Mouse (Mus musculus) R1 (cell line): ENCODE data around the gene Hspb1.

ENCODE experiments used
- DNase-seq: peaks from one replicate; pipeline ENCODE4 v3.0.0-alpha.2; 2018; ENCODE audit warnings: low read depth, low spot score

The Hspb1 gene

DNA sequence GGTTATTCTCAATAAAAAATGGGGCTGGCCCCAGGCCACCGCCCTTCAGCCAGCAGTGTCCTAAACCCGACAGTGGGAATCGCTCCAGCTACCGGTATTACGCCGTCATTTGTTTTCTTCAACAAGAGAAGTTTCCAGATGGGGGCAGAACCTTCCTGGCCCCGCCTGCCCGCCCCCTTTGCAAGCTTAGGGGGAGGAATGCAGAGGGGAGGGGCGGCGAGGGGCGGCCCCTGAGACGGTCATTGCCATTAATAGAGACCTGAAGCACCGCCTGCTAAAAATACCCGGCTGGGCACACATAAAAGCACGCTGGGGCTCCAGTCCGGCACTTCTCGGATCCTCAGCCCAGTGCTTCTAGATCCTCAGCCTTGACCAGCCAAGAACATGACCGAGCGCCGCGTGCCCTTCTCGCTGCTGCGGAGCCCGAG is at the start of gene Hspb1:
TSS of gene Hspb1 (plus strand) at position 245 of the 428 bp plus-strand sequence.
- peak; percentile 99 for DNase-seq

DNA sequence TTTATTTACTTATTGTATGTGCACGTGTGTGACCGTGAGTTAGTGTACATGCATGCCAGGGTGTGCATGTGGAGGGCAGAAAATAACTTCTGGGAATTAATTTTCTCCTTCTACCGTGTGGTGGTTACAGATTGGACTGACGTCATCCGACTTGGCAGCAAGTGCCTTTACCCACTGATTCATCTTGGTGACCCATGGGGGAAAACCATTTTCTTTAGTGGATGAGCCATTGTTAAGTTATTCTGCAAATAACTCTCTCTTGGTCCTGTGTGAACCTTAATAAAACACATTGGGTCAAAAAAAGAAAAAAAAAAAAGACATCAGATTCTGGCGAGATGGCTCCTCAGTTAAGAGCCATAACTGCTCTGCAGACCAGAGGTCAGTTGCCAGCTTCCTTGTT is 46.1 kb upstream of the Hspb1 start:
- no peak for DNase-seq

DNA sequence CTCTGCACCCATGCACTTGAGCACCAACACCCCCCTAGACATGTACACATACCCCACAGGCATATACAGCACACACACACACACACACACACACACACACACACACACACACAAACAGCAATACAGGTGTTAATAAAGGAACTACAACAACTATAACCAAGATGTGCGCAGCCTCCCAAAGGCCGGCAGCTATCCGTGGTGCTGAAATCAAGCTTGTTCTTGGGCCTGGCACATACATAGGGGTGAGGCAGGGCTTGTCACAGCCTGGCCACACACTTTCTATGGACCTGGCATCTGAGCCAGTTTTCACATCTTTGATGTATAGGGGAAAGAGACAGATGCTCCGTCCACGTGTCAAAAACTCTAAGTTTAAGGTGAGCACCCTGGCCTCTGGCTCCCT is 44.3 kb upstream of the Hspb1 start:
- DNase-seq, result peak; percentile 60

GRCm38 (mm10) chr5:135845676-135846320 is 41.9 kb upstream of the Hspb1 start:
- no peak for DNase-seq

DNA sequence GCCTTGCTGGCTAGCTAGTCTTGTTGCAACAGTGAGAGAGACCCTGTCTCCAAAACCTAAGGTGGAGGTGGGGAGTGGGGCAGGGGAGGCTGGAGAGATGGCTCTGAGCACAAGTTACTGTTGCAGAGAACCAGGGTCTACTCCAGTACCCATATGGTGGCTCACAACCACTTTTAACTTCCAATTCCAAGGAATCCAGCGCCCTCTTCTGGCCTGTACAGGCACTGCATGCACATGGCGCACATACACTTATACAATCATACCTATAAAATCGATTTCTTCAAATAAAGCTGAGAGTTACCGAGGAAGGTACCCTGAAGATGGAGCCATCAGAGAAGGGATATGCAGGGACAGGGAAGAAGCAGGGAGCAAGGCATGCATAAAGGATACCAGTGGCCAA is 40.3 kb upstream of the Hspb1 start:
- peak; percentile 73 for DNase-seq

DNA sequence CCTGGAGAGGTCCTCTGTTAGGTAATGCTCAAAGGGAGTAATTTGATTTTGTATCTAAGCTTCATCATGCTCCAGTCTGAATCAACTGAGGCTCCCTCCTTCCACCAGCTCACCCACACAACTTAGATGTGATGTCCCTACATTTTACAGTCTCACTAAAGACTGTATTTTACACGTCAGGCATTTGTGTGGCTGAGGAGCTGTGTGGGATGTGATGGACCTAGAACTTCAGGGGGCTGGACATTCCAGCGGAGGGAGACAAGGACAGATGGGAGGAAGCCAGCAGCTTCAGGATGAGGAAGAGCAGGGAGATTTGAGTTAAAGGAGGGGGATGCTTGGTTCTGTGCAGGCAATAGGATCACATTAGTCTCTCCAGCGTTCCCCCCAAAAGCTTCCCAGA is 39.8 kb upstream of the Hspb1 start:
- no peak for DNase-seq

GRCm38 (mm10) chr5:135851024-135851423 is 36.7 kb upstream of the Hspb1 start:
- peak; percentile 67 for DNase-seq

GRCm38 (mm10) chr5:135851481-135851880 is 36.2 kb upstream of the Hspb1 start:
- DNase-seq, result no peak

GRCm38 (mm10) chr5:135852421-135852820 is 35.3 kb upstream of the Hspb1 start:
- peak; percentile 84 for DNase-seq

- DNase-seq, result no peak
Measured at GRCm38 (mm10) chr5:135853731-135854130, 34.0 kb upstream of the Hspb1 start.

DNA sequence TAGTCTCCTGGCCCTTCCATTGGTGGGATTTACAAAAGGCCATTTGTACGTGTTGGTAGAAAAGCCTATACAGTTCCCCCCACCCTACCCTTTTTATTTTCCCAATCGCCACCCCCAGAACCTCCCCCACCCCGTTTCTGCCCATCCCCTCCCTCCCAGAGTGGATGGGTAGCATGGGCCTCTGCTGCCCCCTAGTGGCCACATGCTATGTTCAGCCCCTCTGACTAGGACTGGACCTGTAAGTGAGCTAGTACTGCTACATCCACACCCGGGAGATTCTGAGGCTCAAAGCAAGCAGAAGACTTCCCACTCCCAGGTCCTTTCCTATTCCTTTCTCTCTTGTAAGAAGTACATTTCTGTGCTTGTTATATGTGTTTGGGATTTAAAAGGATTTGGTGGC is 32.6 kb upstream of the Hspb1 start:
- DNase-seq, result peak; percentile 69

DNA sequence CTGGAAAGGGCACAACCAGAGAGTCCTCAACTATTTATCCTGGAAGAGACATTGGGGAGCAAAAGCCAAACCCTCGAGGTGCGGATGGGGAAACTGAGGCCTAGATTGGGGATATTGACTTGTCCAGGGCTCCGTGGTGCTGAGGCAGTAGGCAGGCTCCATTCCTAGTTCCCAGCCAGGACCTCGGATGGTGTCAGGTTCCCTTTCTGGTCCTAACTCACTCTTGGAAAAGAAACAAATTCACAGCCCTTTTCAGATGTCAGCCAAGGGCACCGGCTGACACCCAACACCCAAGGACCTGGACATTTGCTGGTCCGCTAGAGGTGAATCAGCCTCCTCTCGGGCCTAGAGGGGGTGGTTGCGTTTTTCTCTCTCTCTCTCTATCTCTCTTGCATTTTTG is 21.1 kb upstream of the Hspb1 start:
- no peak for DNase-seq

DNA sequence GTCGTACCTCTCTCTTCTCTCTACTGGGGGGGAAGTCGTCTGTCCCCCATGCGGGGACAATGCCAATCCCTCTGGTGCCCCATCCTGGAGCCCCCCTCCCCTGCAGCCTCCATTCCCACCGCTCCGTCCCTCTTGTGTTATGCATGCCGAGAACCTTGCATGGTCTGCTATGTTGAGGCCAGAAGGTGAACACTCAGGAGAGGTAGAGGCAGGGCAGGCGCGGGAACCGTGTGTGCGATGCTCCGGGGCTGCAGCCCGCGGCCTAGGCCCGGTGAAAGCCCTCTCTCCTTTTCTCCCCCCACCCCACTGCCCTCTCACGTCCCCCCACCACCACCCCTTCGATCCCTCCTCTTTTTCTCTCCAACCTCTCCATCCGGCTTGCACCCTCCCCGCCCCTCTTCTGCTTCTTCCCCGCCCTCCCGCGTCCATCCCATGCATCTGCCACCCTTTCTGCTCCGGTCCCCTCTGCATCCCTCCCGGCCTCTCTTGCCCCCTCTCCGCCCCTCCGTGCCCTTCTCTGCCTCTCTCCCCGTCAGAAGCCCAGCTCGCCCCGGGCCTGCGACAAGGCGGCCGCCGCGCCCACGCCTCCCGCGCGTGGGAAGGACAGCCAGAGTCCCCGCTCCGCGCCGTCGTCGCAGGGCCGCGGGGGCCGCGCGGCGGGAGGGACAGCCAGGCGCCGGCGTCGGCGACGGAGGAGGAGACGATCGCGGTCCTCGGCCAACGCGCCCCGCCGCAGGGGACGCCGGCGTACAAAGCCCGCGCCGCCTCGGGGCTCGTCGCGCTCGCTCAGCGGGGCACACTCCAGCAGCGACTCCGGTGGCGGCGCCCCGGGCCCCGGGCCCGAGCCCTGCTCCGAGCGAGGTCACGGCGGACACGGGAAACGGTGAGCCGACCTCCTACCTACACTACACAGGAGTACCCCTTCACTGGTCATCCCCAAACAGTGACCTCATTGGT is 19.8 kb upstream of the Hspb1 start:
- no peak for DNase-seq

DNA sequence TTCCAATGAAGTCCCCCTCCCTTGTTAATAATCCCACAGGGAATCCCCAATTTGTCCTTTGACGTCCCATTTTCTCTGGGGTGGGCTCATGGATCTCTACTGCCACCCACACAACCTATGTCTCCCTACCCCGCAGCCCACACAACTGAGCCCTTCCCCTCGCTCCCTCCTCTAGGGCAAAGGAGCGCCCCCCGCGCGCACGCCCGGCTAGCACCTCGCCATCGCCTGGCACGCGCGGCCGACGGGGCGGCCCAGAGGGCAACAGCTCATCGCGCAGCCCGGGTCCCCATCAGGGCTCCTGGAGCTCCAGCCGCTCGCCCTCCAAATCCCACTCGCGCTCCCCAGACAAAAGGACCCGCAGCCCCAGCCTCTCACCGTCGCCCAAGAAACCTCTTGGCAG is 19.1 kb upstream of the Hspb1 start:
- no peak for DNase-seq

DNA sequence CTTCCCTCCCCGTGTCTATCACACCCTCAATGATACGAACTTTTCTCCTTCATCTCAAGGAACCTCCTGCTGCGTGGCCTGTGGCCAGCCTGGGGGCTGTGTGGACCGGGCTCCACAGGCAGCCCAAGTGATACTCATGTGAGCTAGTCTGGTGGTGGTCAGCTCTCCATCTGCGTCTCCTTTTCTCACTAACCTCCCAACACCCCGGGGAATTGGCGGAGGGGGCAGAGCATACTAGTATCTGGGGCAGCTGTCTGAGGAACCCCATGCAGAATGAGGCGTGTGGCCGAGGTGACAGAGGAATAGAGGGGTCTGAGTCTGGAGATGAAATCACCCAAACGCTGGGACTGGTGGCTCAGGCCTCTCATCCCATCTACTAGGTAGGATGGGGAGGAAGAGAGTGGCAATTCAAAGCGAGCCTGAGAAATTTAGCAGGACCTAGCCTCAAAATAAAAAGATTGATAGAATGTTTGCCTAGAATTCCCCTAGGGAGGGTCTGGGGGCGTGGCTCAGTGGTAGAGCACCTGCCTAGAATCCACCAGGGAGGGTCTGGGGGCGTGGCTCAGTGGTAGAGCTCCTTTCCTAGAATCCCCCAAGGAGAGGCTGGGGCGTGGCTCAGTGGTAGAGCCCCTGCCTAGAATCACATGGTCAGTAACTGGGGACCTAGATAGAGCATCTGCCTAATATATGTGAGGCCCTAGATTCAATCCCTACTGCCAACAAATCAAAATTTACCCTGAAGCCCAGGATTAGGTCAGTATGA is 17.9 kb upstream of the Hspb1 start:
- peak; percentile 56 for DNase-seq

DNA sequence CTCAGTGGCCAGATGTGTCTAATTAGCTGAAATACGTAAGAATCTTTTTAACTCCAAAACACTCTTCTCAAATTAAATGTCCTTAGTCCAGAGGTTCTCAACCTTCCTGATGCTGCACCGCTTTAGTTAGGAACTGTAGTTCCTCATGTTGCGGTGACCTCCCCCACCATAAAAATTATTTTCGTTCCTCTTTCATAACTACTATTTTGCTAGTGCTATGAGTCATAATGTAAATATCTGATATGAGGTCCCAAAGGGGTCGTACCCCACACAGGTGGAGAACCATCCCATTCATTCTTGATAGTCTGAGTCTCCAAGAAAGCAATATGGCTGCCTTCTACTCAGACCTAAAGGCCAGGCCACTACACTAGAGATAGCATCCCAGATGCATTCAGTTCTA is 17.2 kb upstream of the Hspb1 start:
- no peak for DNase-seq

GRCm38 (mm10) chr5:135872996-135873395 is 14.7 kb upstream of the Hspb1 start:
- peak; percentile 46 for DNase-seq

GRCm38 (mm10) chr5:135873753-135874152 is 14.0 kb upstream of the Hspb1 start:
- DNase-seq, result peak; percentile 41

DNA sequence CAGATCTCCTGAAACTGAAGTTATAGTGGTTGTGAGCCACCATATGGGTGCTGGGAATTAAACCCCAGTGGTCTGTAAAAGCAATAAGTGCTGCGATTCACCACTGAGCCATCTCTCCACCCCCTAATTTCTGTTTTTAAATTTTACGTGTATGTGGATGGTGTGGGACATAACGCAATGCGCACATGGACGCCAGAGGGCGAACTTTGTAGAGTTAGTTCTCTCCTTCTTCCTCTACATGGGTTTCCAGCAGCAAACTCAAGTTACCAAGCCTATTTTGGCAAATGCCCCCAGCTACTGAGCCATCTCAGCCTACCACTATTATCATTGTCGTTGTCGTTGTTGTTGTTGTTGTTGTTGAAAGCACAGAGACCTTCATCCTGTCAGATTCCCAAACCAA is 10.5 kb upstream of the Hspb1 start:
- DNase-seq, result peak; percentile 77

GRCm38 (mm10) chr5:135877831-135878231 is 9.9 kb upstream of the Hspb1 start:
- peak; percentile 90 for DNase-seq

GRCm38 (mm10) chr5:135879449-135880158 is 8.1 kb upstream of the Hspb1 start:
- DNase-seq, result no peak
